Mouse (Mus musculus): ENCODE results near the gene Cox4i2. TPM values are rescaled to one million over a fixed set of nuclear protein-coding genes. Genes with fewer than 3 reads are reported as not detected.

The Cox4i2 gene
- total RNA-seq, 2 experiments from 2014 or later = 0.20 TPM; not detected in 1

DNA sequence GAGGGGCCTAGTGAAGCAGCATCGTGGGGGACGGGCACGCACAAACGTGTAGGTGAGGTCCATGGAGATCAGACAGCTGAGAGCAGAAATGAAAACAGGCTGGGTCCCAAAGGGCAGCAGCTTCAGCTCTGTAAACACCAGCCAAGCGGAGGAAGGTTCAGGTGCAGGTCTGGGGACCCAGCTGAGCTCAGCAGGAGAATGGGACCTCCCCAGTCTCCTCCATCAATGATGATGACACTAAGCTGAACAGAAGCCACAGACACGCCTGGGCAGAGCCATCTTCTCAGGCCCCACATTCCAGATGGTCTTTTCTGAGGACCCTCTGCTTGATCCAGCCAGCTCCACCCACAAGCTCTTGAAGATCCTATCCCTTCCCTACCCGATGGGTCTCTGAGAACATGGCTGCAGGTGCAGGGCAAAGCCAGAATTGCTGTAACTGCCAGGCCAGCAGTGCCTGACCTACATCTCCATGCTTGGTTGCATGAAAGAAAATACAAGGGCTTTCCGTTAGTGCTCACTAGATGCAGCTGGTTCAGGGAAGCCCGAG is 40.4 kb downstream of the Cox4i2 start:
- ATAC-seq (ENCODE audit: poor library complexity, severe bottlenecking) = no peak

GRCm38 (mm10) chr2:152797589-152797988 is 43.6 kb downstream of the Cox4i2 start:
- ATAC-seq (ENCODE audit: poor library complexity, severe bottlenecking) = no peak

DNA sequence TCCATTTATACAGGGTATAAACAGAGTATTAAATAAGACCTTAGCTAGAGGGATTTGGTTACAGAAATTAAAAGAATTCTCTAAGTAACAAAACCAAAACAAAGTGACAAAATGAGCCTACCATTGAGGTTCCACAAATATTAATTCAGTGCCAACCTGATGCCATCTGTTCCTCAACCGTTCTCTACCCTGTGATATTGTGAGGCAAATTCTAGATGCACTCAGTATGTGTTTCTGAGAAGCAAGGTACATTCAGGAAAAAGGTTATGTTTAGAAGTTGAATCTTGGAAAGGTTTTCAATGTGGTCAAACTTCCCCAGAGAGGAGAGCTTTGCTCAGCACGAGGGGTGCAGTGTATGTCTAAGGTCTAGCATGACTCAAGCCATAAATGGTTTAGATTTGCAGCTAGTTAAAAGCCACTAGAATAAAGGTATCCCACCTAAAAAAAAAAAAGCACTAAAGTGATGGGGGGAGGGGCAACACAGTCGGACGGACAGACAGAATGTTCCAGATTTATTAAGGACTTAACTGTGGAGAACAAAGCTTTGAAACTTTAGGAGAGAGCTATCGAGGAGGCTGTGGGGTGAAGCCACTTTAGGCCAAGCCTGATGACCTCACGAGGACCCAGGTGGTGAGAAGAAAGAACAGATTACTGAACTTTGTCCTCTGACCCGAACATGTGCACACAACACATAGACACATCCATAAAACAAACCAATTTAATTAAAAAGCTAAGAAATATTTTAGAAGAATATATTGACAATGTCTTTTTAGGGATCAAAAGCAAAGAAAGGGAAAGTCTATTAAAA is 46.2 kb downstream of the Cox4i2 start:
- ATAC-seq (ENCODE audit: poor library complexity, severe bottlenecking) = no peak

- ATAC-seq (ENCODE audit: poor library complexity, severe bottlenecking) = no peak
Observed at GRCm38 (mm10) chr2:152800762-152801113, 46.8 kb downstream of the Cox4i2 start.

GRCm38 (mm10) chr2:152802303-152802702 is 48.3 kb downstream of the Cox4i2 start:
- ATAC-seq (ENCODE audit: poor library complexity, severe bottlenecking) = no peak

- ATAC-seq (ENCODE audit: poor library complexity, severe bottlenecking) = no peak
Observed at GRCm38 (mm10) chr2:152803081-152803480, 49.1 kb downstream of the Cox4i2 start.

DNA sequence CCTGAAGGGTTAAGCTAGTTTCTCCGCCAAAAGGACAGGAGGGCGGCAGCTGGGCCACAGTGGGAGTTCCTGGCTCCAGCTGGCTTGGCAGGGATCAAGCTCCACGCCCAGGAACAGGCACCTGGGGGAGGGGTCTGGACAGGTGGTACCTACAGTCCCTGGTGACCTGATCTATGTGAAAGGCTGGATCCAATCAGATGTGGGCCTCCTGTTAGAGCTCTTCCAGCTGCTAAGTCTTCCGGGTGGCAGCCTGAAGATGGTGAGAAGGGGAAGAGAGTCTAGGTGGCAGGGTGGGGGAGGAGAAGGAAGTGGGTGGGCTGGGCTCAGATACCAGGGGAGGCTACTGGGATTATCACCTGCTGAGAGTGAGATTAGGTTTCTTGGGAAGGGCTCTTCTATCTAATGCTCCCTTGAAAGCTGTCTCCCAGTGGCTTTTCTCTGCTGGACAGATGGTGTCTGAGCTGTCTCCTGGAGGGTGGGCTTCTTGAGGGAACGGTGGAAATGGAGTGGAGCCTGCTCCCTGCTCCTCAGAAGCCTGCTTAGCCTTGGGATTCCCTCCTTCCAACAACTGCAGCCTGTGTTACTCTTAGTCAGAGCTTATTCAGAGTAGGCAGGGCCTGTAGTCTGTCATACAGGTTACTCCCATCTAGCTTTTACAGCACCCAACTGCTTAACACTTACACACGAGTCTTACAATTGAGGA is 50.6 kb downstream of the Cox4i2 start:
- ATAC-seq (ENCODE audit: poor library complexity, severe bottlenecking) = peak; percentile 30; the same call in 1 of the 2 replicates

DNA sequence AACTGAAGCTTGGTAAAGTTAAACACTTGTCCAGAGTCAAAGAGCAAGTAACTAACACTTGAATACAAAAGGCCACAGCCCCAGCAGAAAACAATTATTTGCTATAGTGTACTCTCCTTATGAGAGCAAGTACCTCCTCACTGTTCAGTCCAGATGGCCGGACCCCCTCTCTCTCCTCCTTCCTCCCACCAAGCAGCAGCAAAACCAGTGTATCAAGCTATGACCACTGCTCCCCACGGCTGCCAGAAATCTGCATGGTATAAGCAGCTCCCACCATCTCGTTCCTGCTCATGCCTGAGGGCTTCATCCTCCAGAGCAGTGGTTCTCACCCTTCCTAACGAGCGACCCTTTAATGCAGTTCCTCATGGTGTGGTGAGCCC is 51.1 kb downstream of the Cox4i2 start:
- ATAC-seq (ENCODE audit: poor library complexity, severe bottlenecking) = no peak

- peak; percentile 17; the same call in 1 of the 2 replicates for ATAC-seq (ENCODE audit: poor library complexity, severe bottlenecking)
Observed at GRCm38 (mm10) chr2:152806037-152806436, 52.1 kb downstream of the Cox4i2 start.

GRCm38 (mm10) chr2:152808178-152808577 is 54.2 kb downstream of the Cox4i2 start:
- no peak for ATAC-seq (ENCODE audit: poor library complexity, severe bottlenecking)

DNA sequence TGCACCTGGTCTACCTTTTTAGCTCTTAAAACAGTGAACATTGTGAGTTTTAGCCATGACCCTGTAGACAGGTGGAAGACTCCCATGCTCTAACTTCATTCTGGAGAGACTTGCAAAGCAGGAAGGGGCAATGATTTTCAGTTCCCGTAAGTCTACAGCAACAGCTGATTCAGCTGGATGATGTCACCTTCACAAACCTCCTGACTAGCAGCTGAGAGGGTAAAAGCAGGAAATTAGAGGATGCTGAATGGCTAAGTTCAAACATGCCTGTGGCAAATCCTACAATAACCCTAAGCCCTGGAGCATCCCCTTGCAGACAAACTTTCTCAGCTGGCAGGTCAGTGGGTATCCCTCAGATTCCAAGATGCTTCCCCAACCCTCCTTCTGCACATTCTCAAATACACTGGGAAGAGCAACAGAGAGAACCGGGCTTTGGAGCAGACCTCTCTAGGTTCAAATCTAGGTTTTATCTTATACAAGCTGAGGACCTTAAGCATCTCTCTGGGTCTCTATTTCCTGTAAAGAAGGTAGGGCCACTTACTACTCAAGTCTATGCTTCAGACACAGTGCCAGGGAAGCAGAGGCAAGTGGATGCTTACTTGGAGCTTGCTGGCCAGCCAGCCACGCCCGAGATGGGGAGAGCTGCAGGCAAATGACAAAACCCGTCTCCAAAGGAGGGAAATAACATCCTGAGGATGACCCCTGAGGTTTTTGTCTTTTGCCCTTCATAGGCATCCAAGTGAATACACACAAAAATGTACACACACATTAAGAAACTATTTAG is 56.4 kb downstream of the Cox4i2 start:
- peak; percentile 57; the same call in 1 of the 2 replicates for ATAC-seq (ENCODE audit: poor library complexity, severe bottlenecking)

GRCm38 (mm10) chr2:152811336-152812165 is 57.6 kb downstream of the Cox4i2 start:
- ATAC-seq (ENCODE audit: poor library complexity, severe bottlenecking) = peak; percentile 27; the same call in 1 of the 2 replicates

DNA sequence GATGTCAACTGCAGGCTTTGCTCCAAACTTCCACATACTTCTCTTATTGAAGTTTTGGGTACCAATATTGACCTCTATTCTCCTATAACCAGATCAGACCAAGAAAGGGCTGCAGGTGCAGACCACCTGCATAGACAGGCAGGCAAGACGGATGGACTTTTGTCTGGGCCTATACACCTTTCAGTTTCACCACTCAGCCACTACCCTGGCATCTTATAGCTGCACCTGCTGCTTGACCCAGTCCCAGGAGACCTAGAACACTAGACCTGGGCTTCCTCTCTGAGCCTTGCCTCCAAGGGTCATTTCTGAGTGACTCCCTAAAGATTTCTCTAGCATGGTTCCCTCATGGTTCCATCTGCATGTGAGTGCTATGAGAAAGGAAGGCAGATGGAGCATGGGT is 59.3 kb downstream of the Cox4i2 start:
- ATAC-seq (ENCODE audit: poor library complexity, severe bottlenecking) = no peak

DNA sequence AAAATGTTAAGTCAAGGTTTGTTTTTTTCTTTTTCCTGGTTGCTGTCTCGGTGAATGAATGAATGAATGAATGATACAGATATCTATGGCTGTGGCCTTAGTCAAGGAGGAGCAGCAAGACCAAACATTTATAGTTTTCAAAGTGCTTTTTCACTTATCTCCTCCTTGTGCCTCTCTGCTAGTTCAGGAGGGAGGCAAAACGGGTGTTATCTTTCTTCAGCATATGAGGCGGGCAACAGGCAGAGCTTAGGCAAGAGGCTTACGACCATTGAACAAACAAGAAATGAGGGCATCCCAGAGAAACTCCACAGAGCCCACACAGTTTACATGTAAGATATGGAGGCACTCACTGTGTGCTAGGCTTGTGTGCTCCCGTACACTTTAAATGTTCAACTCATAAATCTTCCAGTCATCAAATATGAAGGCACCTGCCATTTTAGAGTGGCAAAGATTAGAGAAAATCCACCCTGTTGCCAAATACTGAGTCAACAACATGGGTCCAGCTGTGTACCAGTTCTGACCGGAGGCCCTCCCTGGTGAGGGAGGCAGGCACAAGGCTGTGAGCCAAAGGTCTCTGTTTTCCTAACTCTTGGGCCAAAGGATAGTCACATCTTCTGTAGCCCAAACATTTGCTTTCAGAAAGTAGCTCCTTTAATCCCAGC is 60.4 kb downstream of the Cox4i2 start:
- no peak for ATAC-seq (ENCODE audit: poor library complexity, severe bottlenecking)

Other genes with a start within 250 kb of the Cox4i2 start
- not detected in 2 replicates for gene Defb26, start 242.5 kb upstream of the Cox4i2 start, total RNA-seq (2015)
- not detected in 2 replicates for gene Defb26, start 242.5 kb upstream of the Cox4i2 start, total RNA-seq (2017)
- gene Defb28, start 235.9 kb upstream of the Cox4i2 start, total RNA-seq (2015) = not detected in 2 replicates
- not detected in 2 replicates for gene Defb28, start 235.9 kb upstream of the Cox4i2 start, total RNA-seq (2017)
- not detected in 2 replicates for gene Defb29, start 214.1 kb upstream of the Cox4i2 start, total RNA-seq (2015)
- gene Defb29, start 214.1 kb upstream of the Cox4i2 start, total RNA-seq (2017) = not detected in 2 replicates
- not detected in 2 replicates for gene Gm17416, start 184.8 kb upstream of the Cox4i2 start, total RNA-seq (2015)
- not detected in 2 replicates for gene Gm17416, start 184.8 kb upstream of the Cox4i2 start, total RNA-seq (2017)
- not detected in 2 replicates for gene Defb21, start 181.4 kb upstream of the Cox4i2 start, total RNA-seq (2015)
- not detected in 2 replicates for gene Defb21, start 181.4 kb upstream of the Cox4i2 start, total RNA-seq (2017)
- not detected in 2 replicates for gene Defb19, start 173.9 kb upstream of the Cox4i2 start, total RNA-seq (2015)
- not detected in 2 replicates for gene Defb19, start 173.9 kb upstream of the Cox4i2 start, total RNA-seq (2017)
- not detected in 2 replicates for gene Defb45, start 154.8 kb upstream of the Cox4i2 start, total RNA-seq (2015)
- gene Defb45, start 154.8 kb upstream of the Cox4i2 start, total RNA-seq (2017) = not detected in 2 replicates
- gene Defb36, start 149.8 kb upstream of the Cox4i2 start, total RNA-seq (2015) = not detected in 2 replicates
- not detected in 2 replicates for gene Defb36, start 149.8 kb upstream of the Cox4i2 start, total RNA-seq (2017)
- not detected in 2 replicates for gene Defb25, start 131.1 kb upstream of the Cox4i2 start, total RNA-seq (2015)
- not detected in 2 replicates for gene Defb25, start 131.1 kb upstream of the Cox4i2 start, total RNA-seq (2017)
- gene Rem1, start 127.2 kb upstream of the Cox4i2 start, total RNA-seq (2015) = 8.9 and 10.2 TPM in 2 replicates
- gene Rem1, start 127.2 kb upstream of the Cox4i2 start, total RNA-seq (2017) = 9.0 and 15.4 TPM in 2 replicates
- 165 and 166 TPM in 2 replicates for gene H13, start 84.7 kb upstream of the Cox4i2 start, total RNA-seq (2015)
- gene H13, start 84.7 kb upstream of the Cox4i2 start, total RNA-seq (2017) = 100 and 109 TPM in 2 replicates
- gene Mcts2, start 67.1 kb upstream of the Cox4i2 start, total RNA-seq (2015) = 8.4 and 9.3 TPM in 2 replicates
- 7.1 and 8.3 TPM in 2 replicates for gene Mcts2, start 67.1 kb upstream of the Cox4i2 start, total RNA-seq (2017)
- 28.4 and 48.3 TPM in 2 replicates for gene Id1, start 17.9 kb upstream of the Cox4i2 start, total RNA-seq (2015)
- gene Id1, start 17.9 kb upstream of the Cox4i2 start, total RNA-seq (2017) = 35.0 and 40.1 TPM in 2 replicates
- gene Bcl2l1, start 77.6 kb downstream of the Cox4i2 start, total RNA-seq (2015) = 7.1 and 9.3 TPM in 2 replicates
- gene Bcl2l1, start 77.6 kb downstream of the Cox4i2 start, total RNA-seq (2017) = 9.3 and 12.8 TPM in 2 replicates
- gene Tpx2, start 93.8 kb downstream of the Cox4i2 start, total RNA-seq (2015) = 102 TPM in 2 replicates
- 122 and 126 TPM in 2 replicates for gene Tpx2, start 93.8 kb downstream of the Cox4i2 start, total RNA-seq (2017)
- gene Mylk2, start 157.2 kb downstream of the Cox4i2 start, total RNA-seq (2015) = not detected in 2 replicates
- gene Mylk2, start 157.2 kb downstream of the Cox4i2 start, total RNA-seq (2017) = not detected in 2 replicates
- gene Foxs1, start 179.0 kb downstream of the Cox4i2 start, total RNA-seq (2015) = not detected in 2 replicates
- gene Foxs1, start 179.0 kb downstream of the Cox4i2 start, total RNA-seq (2017) = not detected in 2 replicates
- not detected in 2 replicates for gene Dusp15, start 197.5 kb downstream of the Cox4i2 start, total RNA-seq (2015)
- not detected in 2 replicates for gene Dusp15, start 197.5 kb downstream of the Cox4i2 start, total RNA-seq (2017)
- 0.38 TPM in 1 of 2 replicates, not detected in the other for gene Ttll9, start 208.3 kb downstream of the Cox4i2 start, total RNA-seq (2015)
- 0.28 TPM in 1 of 2 replicates, not detected in the other for gene Ttll9, start 208.3 kb downstream of the Cox4i2 start, total RNA-seq (2017)